Mouse (Mus musculus): ENCODE measurements at regions not wholly inside any gene's neighbourhood (a gene's known extent, or its start where the extent isn't known, plus 50 kb on each side); places are given as distances from the start of the nearest gene placed in this dataset.

- DNase-seq (ENCODE audit: low spot score in 2 of 2) = no peak
These were observed 481.2 kb upstream of the Pmfbp1 start for GRCm38 (mm10) chr8:109012655-109013054.

- no peak for DNase-seq (ENCODE audit: low spot score in 2 of 2)
These were observed 480.2 kb upstream of the Pmfbp1 start for GRCm38 (mm10) chr8:109013577-109013976.

- peak in 1 of 2 experiments; percentile 12 for DNase-seq (ENCODE audit: low spot score in 2 of 2)
These were observed 479.1 kb upstream of the Pmfbp1 start for GRCm38 (mm10) chr8:109014746-109015145.

DNA sequence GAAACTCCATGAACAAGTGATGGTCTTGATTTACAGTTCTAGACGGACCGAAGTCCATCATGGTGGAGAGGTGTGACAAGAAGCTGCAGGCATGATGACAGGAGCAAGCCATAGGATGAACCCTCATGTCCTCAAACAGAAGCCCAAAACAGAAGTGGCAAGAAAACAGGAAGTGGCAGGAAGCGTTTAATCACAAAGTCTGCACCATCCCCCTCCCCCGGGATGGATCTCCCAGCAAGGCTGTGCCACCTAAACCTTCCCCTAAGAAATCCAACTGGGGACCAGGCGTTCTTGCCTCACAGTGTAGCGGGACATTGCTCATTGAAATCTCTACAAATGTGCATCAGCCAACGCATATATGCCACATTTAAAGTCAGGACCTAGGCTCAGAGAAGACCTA is 474.3 kb upstream of the Pmfbp1 start:
- no peak for DNase-seq (ENCODE audit: low spot score in 2 of 2)

- DNase-seq (ENCODE audit: low spot score in 2 of 2) = no peak
These were observed 473.7 kb upstream of the Pmfbp1 start for GRCm38 (mm10) chr8:109020102-109020501.

- no peak for DNase-seq (ENCODE audit: low spot score in 2 of 2)
These were observed 465.9 kb upstream of the Pmfbp1 start for GRCm38 (mm10) chr8:109027923-109028322.

- DNase-seq (ENCODE audit: low spot score in 2 of 2) = no peak
These were observed 440.2 kb upstream of the Pmfbp1 start for GRCm38 (mm10) chr8:109053608-109054007.

DNA sequence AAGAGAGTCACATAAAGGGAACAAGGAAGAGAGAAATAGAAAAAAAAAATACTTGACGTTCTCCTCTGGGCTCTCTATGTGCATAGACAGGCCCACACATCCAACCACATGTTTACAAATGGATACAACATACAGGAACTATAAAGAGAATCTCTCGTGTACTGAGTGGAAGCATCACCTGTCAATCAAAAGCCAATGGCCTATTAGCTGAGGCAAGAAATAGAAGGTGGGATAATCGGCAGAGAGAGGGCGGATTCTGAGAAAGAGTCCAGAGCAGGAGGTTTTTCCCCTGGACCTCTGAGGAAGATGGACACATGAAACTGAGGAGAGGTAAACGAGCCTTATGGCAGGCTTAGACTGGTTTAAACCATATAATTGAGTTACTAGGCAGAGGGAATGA is 434.7 kb upstream of the Pmfbp1 start:
- no peak for DNase-seq (ENCODE audit: low spot score in 2 of 2)

- DNase-seq (ENCODE audit: low spot score in 2 of 2) = no peak
These were observed 431.5 kb upstream of the Pmfbp1 start for GRCm38 (mm10) chr8:109062376-109062775.

DNA sequence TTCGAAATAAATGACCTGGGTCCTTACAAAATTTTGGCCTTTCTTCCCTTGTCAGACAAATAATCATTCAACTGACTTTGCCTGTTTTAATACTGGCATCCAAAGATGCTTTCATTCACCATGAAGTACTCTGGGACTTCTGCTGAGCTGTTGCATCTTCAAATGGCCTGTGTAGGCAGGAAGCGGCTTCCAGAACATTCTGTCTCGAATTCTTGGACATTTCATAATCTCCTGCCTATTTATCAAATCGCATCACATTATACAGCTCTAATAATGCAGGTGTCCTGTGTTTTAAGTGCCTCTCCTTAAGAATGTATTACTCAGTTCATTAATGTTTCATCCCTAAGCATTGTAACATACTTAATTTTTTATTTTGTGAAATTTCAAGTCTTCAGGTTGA is 420.1 kb upstream of the Pmfbp1 start:
- DNase-seq (ENCODE audit: low spot score in 2 of 2) = no peak

GRCm38 (mm10) chr8:109075006-109075405 is 418.8 kb upstream of the Pmfbp1 start:
- no peak for DNase-seq (ENCODE audit: low spot score in 2 of 2)

DNA sequence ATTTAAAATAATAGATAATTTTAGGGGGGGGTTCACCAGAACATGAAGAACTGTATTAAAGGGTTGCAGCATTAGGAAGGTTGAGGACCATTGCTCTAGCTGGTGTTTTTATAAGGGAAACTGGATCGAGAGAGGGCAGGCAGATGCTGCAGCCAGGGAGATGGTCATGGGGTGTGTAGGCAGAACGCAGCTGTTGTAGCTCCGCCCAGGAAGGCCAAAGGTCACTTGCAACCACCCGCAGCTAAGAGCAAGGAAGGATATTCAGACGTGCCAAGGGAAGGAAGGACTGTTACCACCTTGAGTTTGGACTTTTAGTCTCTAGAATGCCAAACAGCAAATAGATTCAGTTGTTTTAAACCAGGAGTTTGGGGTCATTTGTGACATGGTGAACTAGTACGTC is 414.6 kb upstream of the Pmfbp1 start:
- no peak for DNase-seq (ENCODE audit: low spot score in 2 of 2)

DNA sequence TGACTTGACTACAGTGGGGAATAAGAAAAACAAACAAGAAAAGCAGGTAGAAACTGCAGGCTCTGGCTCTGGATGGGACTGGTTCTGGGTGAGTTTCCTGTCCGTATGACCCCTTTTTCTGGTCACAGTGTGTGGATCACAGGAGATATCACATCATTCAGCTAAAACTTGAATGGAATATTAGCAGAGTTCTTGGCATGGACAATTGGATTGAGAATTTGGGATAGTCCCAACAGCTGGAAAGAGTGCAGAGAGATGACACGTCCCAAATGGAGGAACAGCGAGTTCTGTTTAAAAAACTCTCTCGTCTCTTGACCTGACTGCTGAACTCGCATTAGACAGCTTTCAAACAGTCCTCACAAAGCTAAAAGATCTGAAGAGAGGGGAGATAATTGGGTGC is 412.5 kb upstream of the Pmfbp1 start:
- no peak for DNase-seq (ENCODE audit: low spot score in 2 of 2)

- DNase-seq (ENCODE audit: low spot score in 2 of 2) = no peak
These were observed 408.7 kb upstream of the Pmfbp1 start for GRCm38 (mm10) chr8:109085134-109085533.

- no peak for DNase-seq (ENCODE audit: low spot score in 2 of 2)
These were observed 406.0 kb upstream of the Pmfbp1 start for GRCm38 (mm10) chr8:109087781-109088180.

DNA sequence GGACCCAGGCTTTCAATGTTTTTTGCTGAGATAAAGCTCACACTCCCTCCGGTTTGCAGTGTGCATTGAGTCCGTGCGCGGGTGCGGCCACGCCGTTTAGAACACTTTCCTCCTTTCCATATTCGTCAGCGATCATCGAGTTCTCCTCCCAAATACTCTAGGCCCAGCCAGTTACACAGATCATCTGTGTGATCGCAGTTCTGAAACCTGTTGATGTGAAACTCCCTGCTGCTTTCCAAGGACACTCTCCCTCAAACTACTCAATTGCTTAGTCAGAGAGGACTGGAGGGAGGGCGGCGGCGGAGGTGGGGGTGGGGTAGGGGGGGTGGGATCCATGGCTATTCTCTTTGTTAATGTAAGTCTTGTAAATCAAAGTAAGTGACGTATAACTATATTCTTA is 394.2 kb upstream of the Pmfbp1 start:
- DNase-seq (ENCODE audit: low spot score in 2 of 2) = no peak

DNA sequence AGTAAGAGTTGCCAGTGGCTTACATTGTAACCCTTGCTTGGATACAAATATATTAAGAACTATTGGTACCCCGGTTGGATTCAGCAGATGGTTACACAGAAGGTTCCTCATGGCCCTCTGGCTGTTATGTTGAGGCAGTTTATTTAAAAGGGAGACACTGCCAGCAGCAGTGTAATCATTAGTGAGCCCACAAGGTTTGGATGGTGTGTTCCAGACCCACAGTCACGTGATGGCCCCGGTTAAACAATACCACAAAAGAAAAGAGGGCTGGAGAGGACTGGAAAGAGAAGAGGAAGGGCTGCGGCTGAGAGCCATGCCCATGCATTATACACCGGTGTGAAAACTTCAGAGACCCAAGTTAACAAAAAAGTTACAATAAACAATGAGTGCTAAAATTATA is 392.4 kb upstream of the Pmfbp1 start:
- no peak for DNase-seq (ENCODE audit: low spot score in 2 of 2)

DNA sequence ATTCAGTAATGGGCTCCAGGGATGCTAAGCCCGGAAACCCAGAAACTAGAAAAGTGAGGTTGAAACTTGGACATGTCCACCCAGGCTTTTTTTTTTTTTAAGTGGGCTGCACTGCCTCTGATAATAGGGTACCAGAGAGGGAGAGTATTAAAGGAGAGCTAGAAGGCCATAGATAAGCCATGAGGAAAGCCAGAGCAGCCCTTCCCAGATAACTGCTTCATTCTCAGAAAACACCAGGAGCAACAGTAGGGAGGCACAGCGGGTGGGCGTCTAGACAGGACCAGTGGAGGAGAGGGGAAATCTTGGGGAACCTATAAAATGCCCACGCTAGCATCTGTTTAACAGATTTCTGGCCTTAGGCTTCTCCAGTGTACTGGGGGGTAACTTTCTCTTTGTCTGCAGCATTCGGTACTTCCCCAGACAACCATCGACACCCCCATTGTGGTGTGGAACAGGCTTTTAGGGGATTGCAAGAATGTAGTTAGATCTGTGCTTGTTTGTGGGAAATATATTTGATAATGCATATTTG is 389.0 kb upstream of the Pmfbp1 start:
- DNase-seq (ENCODE audit: low spot score in 2 of 2) = no peak

- no peak for DNase-seq (ENCODE audit: low spot score in 2 of 2)
These were observed 388.1 kb upstream of the Pmfbp1 start for GRCm38 (mm10) chr8:109105693-109106092.

DNA sequence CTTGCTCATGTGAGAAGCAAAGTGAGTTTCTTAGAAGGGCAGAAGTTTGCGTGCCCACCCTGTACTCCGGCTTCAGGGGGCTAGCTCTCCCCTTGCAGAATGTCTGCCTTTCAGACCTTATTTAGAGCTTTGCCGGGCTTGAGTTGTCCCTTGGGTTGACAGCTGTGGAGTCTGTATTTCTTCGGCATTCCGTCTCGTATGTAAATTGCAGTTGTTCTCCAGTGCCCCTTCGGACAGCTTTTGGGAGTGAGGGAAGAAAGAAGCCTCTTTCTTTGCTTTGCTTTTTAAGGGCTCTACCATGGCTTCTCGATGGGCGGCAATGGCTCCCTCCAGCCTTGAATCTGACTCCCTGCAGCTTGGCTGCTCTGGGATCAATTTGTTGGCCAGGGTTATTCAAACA is 386.9 kb upstream of the Pmfbp1 start:
- no peak for DNase-seq (ENCODE audit: low spot score in 2 of 2)

DNA sequence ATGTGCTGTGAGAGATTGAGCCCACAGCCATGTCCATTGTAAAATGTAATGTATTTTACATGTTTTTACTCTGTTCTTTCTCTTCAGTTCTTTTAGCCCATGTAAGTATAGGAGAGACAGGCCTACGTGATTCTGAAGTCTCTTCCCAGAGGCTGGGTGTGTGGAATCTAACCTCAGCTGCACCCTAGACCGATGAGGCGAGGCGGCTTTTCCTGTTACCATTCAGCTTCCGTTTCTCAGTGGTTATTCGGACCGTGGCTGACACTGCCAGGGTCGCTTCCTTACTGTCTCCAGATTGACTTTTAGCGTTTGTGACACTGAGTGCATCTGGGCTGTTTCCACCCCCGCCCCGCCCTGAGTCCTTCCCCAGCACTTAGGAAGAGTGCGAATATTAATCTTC is 386.1 kb upstream of the Pmfbp1 start:
- no peak for DNase-seq (ENCODE audit: low spot score in 2 of 2)

DNA sequence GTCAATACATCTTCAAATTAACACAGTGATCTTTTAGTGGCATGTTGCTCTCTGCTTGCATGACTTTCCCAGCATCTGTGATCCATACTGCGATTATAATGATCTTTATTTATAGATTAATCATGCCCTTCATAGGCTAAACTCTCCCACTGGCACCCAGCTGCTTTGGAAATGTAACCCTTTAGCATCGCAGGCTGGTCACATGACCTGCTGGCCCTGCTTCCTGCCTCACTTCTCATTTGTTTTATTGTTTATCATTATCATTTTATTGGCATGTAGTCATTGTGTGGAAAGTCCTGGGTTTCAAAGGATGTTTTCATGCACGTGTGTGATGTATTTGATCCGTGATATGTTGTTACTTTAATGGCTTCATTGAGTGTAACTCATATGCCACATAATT is 384.4 kb upstream of the Pmfbp1 start:
- DNase-seq (ENCODE audit: low spot score in 2 of 2) = no peak

- DNase-seq (ENCODE audit: low spot score in 2 of 2) = no peak
These were observed 372.1 kb upstream of the Pmfbp1 start for GRCm38 (mm10) chr8:109121776-109122175.

DNA sequence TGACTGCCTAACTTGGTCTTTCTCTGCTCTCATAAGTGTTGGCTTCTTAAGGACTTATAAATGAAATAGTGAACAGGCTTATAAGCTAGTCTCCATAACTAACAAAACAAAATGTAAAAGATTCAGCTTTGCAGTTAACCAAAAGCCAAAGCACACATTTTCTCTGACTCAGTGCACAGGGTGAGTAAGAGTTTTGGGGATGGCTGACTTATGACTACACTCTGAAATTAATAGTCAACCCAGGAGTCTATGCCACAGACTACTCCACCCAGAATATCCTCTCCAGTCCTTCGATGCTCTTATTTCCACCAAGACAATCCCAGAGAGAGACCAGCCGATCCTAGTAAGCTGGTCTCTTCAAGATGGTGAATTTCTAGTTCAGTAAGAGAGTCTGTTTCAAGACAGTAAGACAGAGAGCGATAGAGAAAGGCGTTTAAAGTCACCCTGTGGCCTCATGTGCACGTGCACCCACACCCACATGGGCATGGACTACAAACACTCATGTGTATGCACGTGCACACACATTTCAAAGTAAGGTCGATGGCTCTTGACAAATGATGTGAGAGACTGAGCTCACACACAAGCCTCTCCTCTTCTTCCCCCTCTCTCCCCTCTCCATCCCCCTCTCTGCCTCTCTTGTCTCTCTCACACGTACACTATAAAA is 351.2 kb upstream of the Pmfbp1 start:
- DNase-seq (ENCODE audit: low spot score in 2 of 2) = no peak
